Mouse (Mus musculus) midbrain, embryonic 12.5 days (tissue): ENCODE results near the gene Lingo1. TPM values are rescaled to one million over a fixed set of nuclear protein-coding genes. Genes with fewer than 3 reads are reported as not detected.

Source experiments
- ATAC-seq: fragments of 200-750 bp; cut with Nextera tagmentation; 2 replicates; pipeline ENCODE4 v1.8.0; 2017; ENCODE audit warnings: low read depth, moderate TSS enrichment, moderate library complexity; ENCODE audit not compliant: low FRiP score
- H3K27ac ChIP-seq: fragments of 300-500 bp; sonication (generic); replicated peaks from 2 replicates; pipeline ENCODE4 v1.5.1; 2016; ENCODE audit warnings: mild to moderate bottlenecking
- H3K27me3 ChIP-seq: fragments of 300-500 bp; sonication (generic); 2 replicates; pipeline ENCODE4 v1.6.1; 2016; ENCODE audit warnings: mild to moderate bottlenecking
- H3K36me3 ChIP-seq: fragments of 300-500 bp; sonication (generic); 2 replicates; pipeline ENCODE4 v1.6.1; 2016
- H3K4me1 ChIP-seq: fragments of 300-500 bp; sonication (generic); 2 replicates; pipeline ENCODE4 v1.6.1; 2016
- H3K4me2 ChIP-seq: fragments of 300-500 bp; sonication (generic); replicated peaks from 2 replicates; pipeline ENCODE4 v1.6.1; 2016; ENCODE audit warnings: mild to moderate bottlenecking, moderate library complexity
- H3K4me3 ChIP-seq: fragments of 300-500 bp; sonication (generic); 2 replicates; pipeline ENCODE4 v1.5.1; 2016; ENCODE audit warnings: mild to moderate bottlenecking
- H3K9ac ChIP-seq: fragments of 300-500 bp; sonication (generic); replicated peaks from 2 replicates; pipeline ENCODE4 v1.6.1; 2016; ENCODE audit warnings: mild to moderate bottlenecking, moderate library complexity
- H3K9me3 ChIP-seq: fragments of 300-500 bp; sonication (generic); 2 replicates; pipeline ENCODE4 v1.6.1; 2016; ENCODE audit warnings: mild to moderate bottlenecking
- WGBS: fragments of 180-500 bp; shearing (Covaris S2); methylation state at CpG from one replicate; pipeline ENCODE4 v1.1.7; 2016; 5-methylcytosine and 5-hydroxymethylcytosine counted together
- polyA plus RNA-seq: library from polyadenylated mRNA; unstranded; fragments of >200 nt; fragmentation: Nextera tagmentation; extraction: Ambion mirVana; gene quantifications from 2 replicates; pipeline ENCODE4 v1.2.1, GENCODE M21; 2016

Lingo1 gene
- 19.6 and 21.0 TPM in 2 replicates for polyA plus RNA-seq

GRCm38 (mm10) chr9:56795721-56796655 is at the start of gene Lingo1:
Lingo1 (minus strand) TSS chr9:56796468.
- under 1% methylated on average over 68 of the region's 88 CpGs for WGBS

DNA sequence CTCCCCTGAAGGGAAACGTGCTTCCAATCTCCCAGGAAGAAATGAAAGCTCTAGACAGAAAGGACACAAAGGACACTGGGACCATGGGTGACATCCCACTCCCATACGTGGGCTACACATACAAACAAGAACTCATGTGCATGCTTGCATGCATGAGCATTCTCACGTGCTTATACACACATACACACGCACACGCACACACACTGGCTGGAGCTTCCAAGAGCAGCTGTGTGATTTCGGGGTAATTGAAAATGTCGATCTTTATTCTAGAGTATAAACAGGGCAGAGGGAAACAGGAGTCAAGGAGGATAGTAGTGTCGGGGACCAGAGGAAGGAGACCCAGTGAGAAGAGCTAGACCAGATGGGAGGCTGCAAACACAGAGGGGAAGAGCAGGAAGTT is 48.4 kb upstream of the Lingo1 start:
- WGBS = 81% methylated on average over 8 of the region's 8 CpGs
- no peaks in the 10 kb centered on the region for H3K36me3 ChIP-seq
- no peak overlapping the region for H3K9ac ChIP-seq
- no peak for ATAC-seq
- H3K9me3 ChIP-seq = no peaks in the 10 kb centered on the region
- 0 out of 2 replicates have a peak, but pooled peaks cover 11% of the 10 kb centered on the region for H3K4me1 ChIP-seq
- H3K27me3 ChIP-seq = peaks cover 13% of the 10 kb centered on the region
- no peak overlapping the region for H3K4me2 ChIP-seq
- H3K4me3 ChIP-seq = no peak overlapping the region
- H3K27ac ChIP-seq = no peak overlapping the region

More at GRCm38 (mm10) chr9:56795721-56796655, at the start of gene Lingo1:
- Histone ChIP-seq H3K27ac (peak within 1 kb of the TSS; percentile 44), H3K36me3 (no peaks in the 10 kb centered on the region), H3K27me3 (peaks cover 89% of the 10 kb centered on the region), H3K4me2 (peak within 1 kb of the TSS; percentile 85), H3K9me3 (no peaks in the 10 kb centered on the region), H3K9ac (peak within 1 kb of the TSS; percentile 43), H3K4me3 (peak within 1 kb of the TSS; percentile 53), H3K4me1 (peaks cover 16% of the 10 kb centered on the region)
- peak; percentile 53 for ATAC-seq

DNA sequence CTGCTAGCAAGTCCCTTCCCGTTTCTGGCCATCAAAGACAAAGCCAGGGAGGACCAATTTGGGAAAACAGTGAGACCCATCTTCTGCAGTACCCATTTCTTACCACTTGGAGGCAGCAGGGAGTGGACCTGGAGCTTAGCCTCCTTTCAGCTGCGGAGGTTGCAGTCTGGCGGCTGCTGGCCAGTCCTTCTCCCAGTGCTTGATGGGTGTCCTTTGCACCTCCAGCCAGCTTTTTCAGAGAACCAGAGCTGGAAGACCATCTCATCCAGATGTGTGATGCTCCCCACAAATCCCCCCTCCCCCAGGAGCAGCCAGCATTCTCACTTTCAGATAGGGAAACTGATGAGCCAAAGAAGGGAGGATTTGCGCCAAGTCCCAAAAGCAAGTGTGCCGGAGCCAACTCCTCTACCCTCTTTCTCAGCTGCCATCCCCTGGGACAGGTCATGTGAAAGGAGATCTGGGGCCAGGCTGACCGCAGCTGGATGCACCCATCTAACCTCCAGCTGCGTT is 47.5 kb upstream of the Lingo1 start:
- H3K27ac ChIP-seq = no peak overlapping the region
- H3K27me3 ChIP-seq = peaks cover 13% of the 10 kb centered on the region
- 43% methylated on average over 7 of the region's 7 CpGs for WGBS
- no peak for ATAC-seq
- 0 out of 2 replicates have a peak, but pooled peaks cover 11% of the 10 kb centered on the region for H3K4me1 ChIP-seq
- no peak overlapping the region for H3K4me3 ChIP-seq
- no peaks in the 10 kb centered on the region for H3K36me3 ChIP-seq
- no peaks in the 10 kb centered on the region for H3K9me3 ChIP-seq
- H3K9ac ChIP-seq = no peak overlapping the region
- H3K4me2 ChIP-seq = no peak overlapping the region

GRCm38 (mm10) chr9:56842303-56842719 is 46.0 kb upstream of the Lingo1 start:
- Histone ChIP-seq H3K36me3 (no peaks in the 10 kb centered on the region), H3K4me1 (0 out of 2 replicates have a peak, but pooled peaks cover 11% of the 10 kb centered on the region), H3K9ac (no peak overlapping the region), H3K27me3 (peaks cover 13% of the 10 kb centered on the region), H3K4me3 (no peak overlapping the region), H3K9me3 (no peaks in the 10 kb centered on the region), H3K27ac (no peak overlapping the region), H3K4me2 (no peak overlapping the region)
- ATAC-seq = no peak
- WGBS = 80% methylated on average over 3 of the region's 3 CpGs

DNA sequence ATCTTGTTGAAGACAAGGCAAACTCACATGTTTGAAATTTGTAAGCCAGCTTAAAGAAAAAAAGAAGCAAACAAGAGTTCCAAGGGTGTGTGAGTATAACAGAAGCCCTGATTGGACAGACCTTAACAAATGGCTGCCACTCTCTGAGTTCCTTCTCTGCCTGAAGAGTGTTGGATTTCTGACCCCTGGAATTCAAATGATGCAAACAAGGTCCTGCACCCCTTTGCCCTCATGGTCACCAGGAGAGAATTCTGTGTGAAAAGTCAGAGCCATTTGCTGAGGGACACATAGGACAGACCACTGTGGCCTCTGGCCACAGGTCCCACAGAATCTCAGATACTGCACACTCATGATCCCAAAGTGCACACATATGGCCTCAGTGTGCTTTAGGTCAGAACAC is 45.6 kb upstream of the Lingo1 start:
- H3K4me2 ChIP-seq = no peak overlapping the region

DNA sequence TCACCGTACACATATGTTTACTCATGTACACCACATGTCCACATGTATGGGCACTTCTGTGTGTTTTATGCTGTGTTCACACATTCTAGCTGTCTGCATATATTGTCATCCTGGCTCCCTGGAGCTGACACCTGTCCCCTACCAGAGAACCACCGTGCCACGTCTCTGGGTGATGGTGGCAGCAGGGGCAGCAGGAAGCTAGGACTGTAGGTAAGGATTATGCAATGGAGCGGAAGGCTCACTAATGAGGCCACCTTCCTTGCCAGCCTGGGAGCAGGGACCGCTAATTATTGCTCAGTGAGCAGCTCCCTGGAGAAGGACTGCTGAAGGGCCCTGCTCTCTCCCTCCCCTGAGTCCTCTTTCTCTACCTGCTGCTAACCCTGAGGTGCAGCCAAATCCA is 44.5 kb upstream of the Lingo1 start:
- 0 out of 2 replicates have a peak, but pooled peaks cover 11% of the 10 kb centered on the region for H3K4me1 ChIP-seq
- no peak overlapping the region for H3K9ac ChIP-seq
- ATAC-seq = no peak
- no peak overlapping the region for H3K4me2 ChIP-seq
- no peak overlapping the region for H3K27ac ChIP-seq
- H3K9me3 ChIP-seq = no peaks in the 10 kb centered on the region
- no peak overlapping the region for H3K4me3 ChIP-seq
- no peaks in the 10 kb centered on the region for H3K36me3 ChIP-seq
- peaks cover 13% of the 10 kb centered on the region for H3K27me3 ChIP-seq
- 61% methylated on average over 5 of the region's 5 CpGs for WGBS

More for the DNA sequence above, 45.6 kb upstream of the Lingo1 start:
- 0 out of 2 replicates have a peak, but pooled peaks cover 11% of the 10 kb centered on the region for H3K4me1 ChIP-seq
- no peak overlapping the region for H3K27ac ChIP-seq
- no peak overlapping the region for H3K4me3 ChIP-seq
- H3K9ac ChIP-seq = no peak overlapping the region
- peaks cover 13% of the 10 kb centered on the region for H3K27me3 ChIP-seq
- no peak for ATAC-seq
- H3K9me3 ChIP-seq = no peaks in the 10 kb centered on the region
- no peaks in the 10 kb centered on the region for H3K36me3 ChIP-seq

DNA sequence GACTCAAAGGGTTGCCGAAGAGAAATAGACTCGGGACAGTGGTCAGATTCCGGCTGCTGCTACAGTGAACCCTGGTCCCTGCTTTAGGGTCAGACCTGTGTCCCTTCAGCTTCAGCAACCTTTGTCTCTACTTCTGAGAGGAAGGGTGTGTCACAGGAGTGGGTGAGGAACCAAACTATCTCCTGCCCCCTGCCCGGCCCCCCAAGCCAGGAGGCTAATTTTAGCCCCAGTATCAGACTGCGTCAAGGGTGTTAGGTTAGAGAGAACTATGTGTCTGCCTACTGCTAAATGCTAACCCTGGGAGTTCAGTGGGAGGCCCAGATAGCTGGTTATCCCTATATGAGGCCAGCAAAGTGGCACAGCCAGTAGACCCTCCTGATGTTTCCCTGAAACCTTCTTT is 38.9 kb upstream of the Lingo1 start:
- 82% methylated on average over 5 of the region's 5 CpGs for WGBS
- no peak overlapping the region for H3K4me3 ChIP-seq
- H3K27ac ChIP-seq = no peak overlapping the region
- no peak overlapping the region for H3K4me2 ChIP-seq
- no peak overlapping the region for H3K9ac ChIP-seq
- H3K27me3 ChIP-seq = peaks cover 9% of the 10 kb centered on the region; the same call in 1 of the 2 replicates
- no peaks in the 10 kb centered on the region for H3K36me3 ChIP-seq
- H3K4me1 ChIP-seq = peaks cover 17% of the 10 kb centered on the region
- ATAC-seq = no peak
- no peaks in the 10 kb centered on the region for H3K9me3 ChIP-seq

GRCm38 (mm10) chr9:56832900-56833299 is 36.6 kb upstream of the Lingo1 start:
- H3K9me3 ChIP-seq = no peaks in the 10 kb centered on the region
- ATAC-seq = no peak
- H3K36me3 ChIP-seq = no peaks in the 10 kb centered on the region

DNA sequence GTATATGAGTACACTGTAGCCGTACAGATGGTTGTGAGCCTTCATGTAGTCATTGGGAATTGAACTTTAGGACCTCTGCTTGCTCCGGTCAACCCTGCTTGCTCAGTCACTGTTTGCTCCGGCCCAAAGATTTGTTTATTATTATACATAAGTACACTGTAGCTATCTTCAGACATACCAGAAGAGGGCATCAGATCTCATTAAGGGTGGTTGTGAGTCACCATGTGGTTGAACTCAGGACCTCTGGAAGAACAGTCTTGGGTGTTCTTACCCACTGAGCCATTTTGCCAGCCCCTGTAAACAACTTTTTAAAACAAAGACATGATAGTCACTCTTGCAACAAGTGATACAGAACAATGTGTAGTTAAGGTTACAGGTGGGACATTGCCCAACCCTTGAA is 35.6 kb upstream of the Lingo1 start:
- no peak for ATAC-seq
- Histone ChIP-seq H3K4me1 (peaks cover 24% of the 10 kb centered on the region), H3K36me3 (no peaks in the 10 kb centered on the region), H3K9ac (no peak overlapping the region), H3K27me3 (peaks cover 14% of the 10 kb centered on the region; the same call in 1 of the 2 replicates), H3K4me2 (no peak overlapping the region), H3K9me3 (no peaks in the 10 kb centered on the region), H3K27ac (no peak overlapping the region), H3K4me3 (no peak overlapping the region)
- 89% methylated on average over 3 of the region's 3 CpGs for WGBS

More at GRCm38 (mm10) chr9:56832900-56833299, 36.6 kb upstream of the Lingo1 start:
- Histone ChIP-seq H3K4me1 (peaks cover 24% of the 10 kb centered on the region), H3K4me3 (no peak overlapping the region), H3K27ac (no peak overlapping the region), H3K9ac (no peak overlapping the region), H3K27me3 (peaks cover 9% of the 10 kb centered on the region; the same call in 1 of the 2 replicates), H3K4me2 (no peak overlapping the region)
- WGBS = 47% methylated on average over 6 of the region's 6 CpGs

DNA sequence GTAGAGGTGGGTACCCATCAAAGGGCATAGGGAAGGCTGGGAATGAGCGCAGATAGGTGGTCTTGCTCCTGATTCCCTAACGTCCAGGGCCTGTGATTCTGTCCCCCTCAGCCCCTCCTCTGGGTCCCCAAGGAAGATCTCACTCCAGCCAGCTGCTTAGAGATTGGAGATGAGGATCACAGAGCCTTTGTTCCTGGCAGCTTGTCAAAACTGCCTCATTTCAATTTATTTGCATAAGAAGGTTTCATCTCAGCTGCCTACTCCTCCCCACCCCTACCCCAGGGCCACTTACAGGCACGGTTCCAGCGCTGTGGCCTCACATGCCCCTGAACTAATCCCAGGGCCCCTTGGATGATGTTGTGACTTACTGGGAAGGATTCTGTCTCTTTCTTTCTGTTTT is 33.9 kb upstream of the Lingo1 start:
- WGBS = 18% methylated on average over 4 of the region's 4 CpGs
- no peak overlapping the region for H3K4me3 ChIP-seq
- peak; percentile 78 for ATAC-seq
- H3K9me3 ChIP-seq = no peaks in the 10 kb centered on the region
- H3K4me1 ChIP-seq = peaks cover 34% of the 10 kb centered on the region
- peak overlapping the region; percentile 71 for H3K27ac ChIP-seq
- H3K4me2 ChIP-seq = no peak overlapping the region; the same call in 1 of the 2 replicates
- H3K36me3 ChIP-seq = no peaks in the 10 kb centered on the region
- H3K27me3 ChIP-seq = peaks cover 26% of the 10 kb centered on the region
- no peak overlapping the region for H3K9ac ChIP-seq

DNA sequence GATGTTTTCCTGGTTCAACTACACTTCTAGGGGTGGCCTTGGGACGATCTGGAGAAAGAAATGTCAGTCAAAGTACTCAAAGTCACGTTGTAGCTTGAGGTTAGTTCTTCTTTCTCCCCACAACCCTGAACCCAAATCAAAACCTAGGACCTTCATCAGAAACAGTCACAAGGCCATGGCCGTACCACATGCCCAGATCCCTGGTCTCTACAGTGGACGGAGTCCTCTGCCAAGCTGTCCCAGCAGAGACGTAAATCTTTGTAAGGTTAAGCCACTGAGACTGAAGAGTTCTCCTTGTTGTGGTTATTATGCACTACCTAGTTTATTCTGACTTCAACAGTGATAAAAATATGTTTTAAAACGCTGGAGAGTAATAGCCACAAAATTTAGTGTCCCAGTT is 32.6 kb upstream of the Lingo1 start:
- Histone ChIP-seq H3K4me3 (no peak overlapping the region), H3K4me1 (peaks cover 38% of the 10 kb centered on the region), H3K27me3 (peaks cover 35% of the 10 kb centered on the region), H3K9ac (no peak overlapping the region), H3K4me2 (no peak overlapping the region), H3K9me3 (no peaks in the 10 kb centered on the region), H3K27ac (no peak overlapping the region), H3K36me3 (no peaks in the 10 kb centered on the region)
- ATAC-seq = no peak
- 85% methylated on average over 6 of the region's 6 CpGs for WGBS

GRCm38 (mm10) chr9:56828146-56828545 is 31.9 kb upstream of the Lingo1 start:
- Histone ChIP-seq H3K9ac (no peak overlapping the region), H3K27me3 (peaks cover 35% of the 10 kb centered on the region), H3K27ac (no peak overlapping the region), H3K4me2 (no peak overlapping the region), H3K4me1 (peaks cover 35% of the 10 kb centered on the region), H3K9me3 (no peaks in the 10 kb centered on the region), H3K4me3 (no peak overlapping the region), H3K36me3 (no peaks in the 10 kb centered on the region)
- no peak for ATAC-seq
- WGBS = 36% methylated on average over 9 of the region's 9 CpGs
